Mouse (Mus musculus) layer of hippocampus, postnatal 10 days (tissue): ENCODE data around the gene Pcolce2. TPM values are rescaled to one million over a fixed set of nuclear protein-coding genes. Genes with fewer than 3 reads are reported as not detected.
A peak's percentile ranks its signal among the peaks of the same experiment; 100 is the strongest.
"Not testable (repeated sequence)": the region's sequence is repeated elsewhere in the genome, so short reads cannot be mapped to it uniquely, and the experiment has no call there.

ENCODE experiments used
- DNase-seq, 2 experiments: peaks; one replicate each; pipeline ENCODE4 v3.0.0; 2021; ENCODE audit warnings: low spot score in 2 of 2
- long read RNA-seq: library from polyadenylated mRNA; stranded (forward); transcript quantifications from one replicate; pipeline ENCODE4 v2.0.0, GENCODE M21; 2023
- total RNA-seq, 2 experiments: library from RNA; stranded (reverse); gene quantifications; 2 replicates each; pipeline ENCODE4 v1.2.3; 2021

Gene Pcolce2
- 1 to 10 TPM; 2.1 to 3.1 TPM for total RNA-seq
- long read RNA-seq, full-length matches to known transcripts = 1 of 4 reads
- long read RNA-seq, partial matches to known transcripts = 0 of 4 reads
- long read RNA-seq, other reads (novel, unspliced or antisense) = 3 of 4 reads

DNA sequence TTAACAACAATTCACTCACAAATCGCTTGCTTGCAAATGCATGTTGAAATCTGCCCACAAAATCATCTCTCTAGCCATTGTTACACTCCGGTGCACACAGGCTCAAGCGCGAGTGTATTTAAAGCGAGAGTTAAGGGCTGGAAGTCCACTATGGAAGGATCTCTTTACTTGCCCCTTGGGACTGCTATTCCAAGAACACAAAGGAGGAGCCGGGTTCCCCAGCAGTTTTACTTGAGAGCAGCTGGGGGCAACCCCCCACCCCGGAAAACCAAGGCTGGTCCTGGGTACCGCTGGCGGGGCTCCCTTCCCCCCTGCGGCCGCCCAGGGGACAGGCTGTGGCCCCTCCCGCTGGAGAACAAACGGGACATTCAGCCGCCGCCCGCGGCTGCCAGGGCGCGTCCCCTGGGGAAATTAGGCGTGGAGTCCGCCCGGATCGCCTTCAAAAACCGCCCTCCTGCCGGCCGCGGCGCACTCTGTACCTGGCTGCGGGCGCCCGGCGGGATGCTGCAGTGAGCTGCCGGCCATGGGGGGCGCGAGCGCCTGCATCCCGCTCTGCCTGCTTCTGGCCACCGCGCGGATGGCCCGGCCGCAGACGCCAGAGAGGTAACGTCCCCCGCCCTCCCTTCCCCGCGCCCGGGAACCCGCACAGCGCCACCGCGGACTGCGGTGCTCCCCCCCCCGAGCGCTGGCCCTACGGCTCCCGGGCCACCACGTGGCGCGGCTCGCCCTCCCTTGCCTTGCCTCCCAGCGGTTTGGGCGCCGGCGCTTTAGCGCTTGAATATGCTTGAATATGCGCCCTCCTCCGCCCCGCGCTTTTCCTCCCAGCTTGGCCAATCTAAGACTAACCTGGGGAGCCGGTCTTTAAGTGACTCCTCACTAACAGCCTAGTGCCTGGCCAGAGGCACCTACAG is at the start of gene Pcolce2:
Pcolce2 (plus strand) TSS at position 331 of the 911 bp plus-strand sequence.
- DNase-seq = peak; percentile 21 to 42

DNA sequence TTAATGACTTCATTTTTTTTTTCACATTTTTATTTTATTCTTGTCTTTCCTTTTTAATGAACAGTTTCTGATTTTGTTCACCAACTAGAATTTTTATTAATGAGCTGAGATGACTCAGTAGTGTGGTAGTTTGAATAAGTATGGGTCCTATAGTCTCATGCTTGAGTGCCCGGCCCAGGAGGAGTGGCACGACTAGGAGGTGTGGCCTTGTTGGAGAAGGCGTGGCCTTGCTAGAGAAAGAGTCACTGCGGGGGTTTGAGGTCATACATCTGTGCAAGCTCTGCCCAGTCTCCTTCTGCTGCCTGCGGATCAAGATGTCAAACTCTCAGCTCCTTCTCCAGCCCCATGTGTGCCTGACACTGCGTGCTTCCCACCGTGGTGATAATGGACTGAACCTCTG is 49.3 kb upstream of the Pcolce2 start:
- DNase-seq = no peak

DNA sequence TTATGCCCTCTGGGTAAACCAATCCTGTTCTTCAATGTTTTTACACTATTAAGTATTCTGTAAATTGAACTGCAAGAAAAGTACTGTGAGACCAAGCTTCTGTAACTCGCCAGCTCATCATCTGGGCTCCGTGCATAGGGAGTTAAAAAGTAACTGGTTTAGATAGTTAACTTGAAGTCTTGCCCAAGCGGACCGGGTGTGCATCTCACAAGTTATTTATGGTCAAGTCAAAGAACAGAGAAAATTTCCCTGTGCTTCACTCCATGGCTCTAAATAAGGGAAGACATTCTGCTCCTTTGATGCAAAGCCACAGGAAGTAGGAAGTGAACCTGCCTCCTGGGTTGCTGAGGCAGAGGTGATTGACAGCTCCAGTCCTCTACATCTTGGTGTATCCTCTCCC is 43.1 kb upstream of the Pcolce2 start:
- DNase-seq = no peak

DNA sequence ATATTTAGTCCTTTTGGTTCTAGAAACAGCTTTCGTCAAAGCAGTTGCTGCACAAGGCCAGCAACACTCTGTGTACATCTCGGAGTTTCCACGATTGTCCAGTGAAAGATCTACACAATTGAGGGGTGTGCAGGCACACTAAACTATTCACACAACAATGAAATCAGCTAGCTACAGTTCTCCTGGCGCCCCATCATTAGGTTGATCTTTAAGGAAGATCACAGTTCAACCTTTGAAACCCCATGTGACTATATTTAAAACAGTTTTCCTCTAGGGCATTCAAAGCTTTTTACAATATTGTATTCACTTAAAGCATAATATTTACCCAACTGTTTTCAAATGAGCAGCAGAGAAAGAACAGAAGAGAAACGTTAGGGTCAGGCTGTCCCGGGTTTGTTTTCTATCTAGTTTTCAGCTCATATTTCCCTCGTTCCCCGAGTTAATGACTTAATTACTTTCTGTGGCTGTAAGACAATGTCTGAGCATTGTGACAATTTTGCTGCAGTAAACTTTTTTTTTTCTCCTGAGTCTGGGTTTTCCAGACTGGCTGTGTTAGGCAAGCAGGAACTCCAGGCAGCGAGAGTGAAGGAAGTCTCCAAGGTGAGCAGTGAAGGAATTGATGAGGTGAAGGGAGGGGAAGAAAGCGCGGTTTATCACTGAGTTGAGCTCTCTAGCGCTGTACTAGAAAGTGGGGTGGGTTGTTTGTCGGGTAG is 39.8 kb upstream of the Pcolce2 start:
- no peak for DNase-seq

DNA sequence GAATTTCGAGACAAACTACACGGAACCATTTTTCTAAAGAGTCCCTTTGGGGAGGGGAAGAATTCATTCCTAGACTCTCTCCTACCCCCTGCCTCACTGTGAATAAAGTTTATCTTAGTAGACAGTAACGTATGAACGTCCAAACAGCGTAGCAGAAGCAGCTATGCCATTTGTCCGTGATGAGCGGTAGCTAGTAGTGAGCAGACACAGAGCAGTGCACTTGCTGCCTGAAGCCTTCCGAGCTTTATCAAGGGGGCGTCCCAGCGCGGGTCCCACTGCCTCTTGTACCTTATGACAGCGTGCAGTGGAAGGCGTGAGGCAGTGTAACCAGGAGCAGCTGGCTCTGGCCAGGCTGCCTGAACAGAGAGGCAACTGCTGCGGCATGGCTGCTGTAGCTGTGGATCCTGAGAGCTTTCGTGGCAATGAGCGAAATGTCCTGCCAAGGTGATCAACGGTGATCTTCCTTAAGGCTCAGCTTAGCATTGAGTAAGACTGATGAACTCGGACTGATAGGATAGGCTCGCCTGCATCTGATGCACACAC is 39.2 kb upstream of the Pcolce2 start:
- no peak for DNase-seq

DNA sequence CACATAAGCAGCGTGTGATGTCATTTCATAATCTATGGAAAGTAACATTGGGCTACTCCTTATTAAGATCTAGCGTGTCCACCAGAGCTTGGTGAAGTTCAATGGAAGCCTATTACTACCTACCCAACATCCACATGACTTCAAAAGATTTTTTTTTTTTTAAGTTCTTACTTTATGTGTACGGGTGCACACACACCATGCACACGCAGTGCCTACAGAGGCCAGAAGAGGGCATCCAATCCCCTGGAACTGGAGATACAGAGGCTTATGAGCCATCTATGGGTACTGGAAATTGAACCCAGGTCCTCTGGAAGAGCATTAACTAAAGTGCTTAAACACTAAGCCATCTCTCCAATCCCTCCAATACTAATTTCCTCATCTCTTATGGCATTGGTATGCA is 38.0 kb upstream of the Pcolce2 start:
- DNase-seq = no peak

DNA sequence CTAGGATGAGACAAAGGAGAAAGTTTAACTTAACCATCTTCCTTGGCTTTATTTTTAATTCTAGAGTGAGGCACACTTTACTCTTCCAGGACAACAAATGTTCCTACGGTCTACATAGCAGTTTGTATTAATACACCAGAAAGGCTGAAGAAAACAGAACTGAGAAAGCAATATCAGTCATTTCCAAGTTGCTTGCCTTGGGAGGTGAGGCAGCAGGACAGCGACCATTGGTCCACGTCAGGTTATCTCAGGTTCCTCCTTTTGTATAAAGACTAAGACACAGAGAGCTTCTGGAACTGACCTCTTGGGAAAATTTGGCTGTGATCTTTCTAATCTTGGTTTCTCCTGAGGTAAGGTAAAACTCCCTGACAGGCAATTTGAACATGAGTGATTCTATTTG is 34.6 kb upstream of the Pcolce2 start:
- no peak for DNase-seq

DNA sequence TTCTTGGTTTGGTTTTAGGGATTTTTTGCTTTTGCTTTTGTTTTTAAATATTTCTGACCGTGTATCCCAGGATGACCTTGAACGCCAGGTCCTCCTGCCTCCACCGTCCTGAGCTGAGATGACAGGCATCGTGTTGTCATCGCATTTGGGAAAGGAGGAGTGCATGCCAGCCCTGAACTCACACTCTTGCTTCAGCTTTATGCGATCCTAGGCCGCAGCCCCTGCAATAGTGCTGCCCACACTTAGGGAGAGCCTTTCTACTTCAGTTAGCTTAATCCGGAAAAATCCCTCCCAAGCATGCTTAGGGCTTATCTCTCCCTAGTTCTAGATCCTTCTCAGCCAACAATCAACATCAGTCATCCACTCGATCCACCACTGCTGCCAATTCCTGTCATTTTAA is 34.1 kb upstream of the Pcolce2 start:
- DNase-seq = no peak

DNA sequence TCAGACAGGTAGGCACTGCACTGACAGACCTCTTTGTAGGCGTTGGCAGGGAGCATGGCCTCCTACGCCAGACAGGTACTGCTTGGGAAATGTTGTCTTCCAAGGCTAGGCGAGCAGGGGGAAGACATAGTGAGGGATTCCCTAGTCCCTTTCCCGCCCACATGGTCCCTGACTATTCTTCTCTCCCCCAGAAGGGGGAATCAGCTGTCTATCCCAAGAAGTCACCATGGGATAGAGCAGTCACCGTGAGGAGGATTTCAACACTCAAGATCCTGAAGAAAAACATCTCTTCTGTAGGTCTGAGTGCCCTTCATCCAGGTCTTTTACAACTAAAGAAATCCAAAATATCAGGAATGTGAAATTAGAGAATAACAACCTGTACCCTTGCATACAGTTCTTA is 30.2 kb upstream of the Pcolce2 start:
- no peak for DNase-seq

DNA sequence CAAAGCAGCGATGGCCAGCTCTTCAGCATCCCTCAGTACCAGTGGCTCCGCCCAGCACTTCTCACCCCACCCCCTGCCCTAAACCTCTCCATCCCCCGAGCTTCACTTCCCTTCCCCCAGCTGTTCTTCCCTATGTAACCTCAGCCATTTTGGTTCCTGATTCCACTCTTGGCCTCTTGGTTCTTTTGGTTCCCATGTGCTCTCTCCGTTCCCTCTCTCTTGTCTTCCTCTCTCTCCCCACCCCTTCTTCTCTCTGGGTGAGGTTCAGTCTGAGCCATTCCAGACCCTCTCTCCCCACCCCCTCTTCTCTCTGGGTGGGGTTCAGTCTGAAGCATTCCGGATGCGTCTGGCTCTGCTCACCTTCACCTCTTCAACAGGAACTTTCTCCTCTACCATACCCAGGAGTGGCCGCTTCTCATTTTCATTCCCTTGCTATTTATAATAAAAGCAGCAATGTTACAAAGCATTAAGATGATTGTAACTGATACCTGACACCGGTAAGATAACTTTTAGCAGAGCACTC is 25.1 kb upstream of the Pcolce2 start:
- DNase-seq = no peak

DNA sequence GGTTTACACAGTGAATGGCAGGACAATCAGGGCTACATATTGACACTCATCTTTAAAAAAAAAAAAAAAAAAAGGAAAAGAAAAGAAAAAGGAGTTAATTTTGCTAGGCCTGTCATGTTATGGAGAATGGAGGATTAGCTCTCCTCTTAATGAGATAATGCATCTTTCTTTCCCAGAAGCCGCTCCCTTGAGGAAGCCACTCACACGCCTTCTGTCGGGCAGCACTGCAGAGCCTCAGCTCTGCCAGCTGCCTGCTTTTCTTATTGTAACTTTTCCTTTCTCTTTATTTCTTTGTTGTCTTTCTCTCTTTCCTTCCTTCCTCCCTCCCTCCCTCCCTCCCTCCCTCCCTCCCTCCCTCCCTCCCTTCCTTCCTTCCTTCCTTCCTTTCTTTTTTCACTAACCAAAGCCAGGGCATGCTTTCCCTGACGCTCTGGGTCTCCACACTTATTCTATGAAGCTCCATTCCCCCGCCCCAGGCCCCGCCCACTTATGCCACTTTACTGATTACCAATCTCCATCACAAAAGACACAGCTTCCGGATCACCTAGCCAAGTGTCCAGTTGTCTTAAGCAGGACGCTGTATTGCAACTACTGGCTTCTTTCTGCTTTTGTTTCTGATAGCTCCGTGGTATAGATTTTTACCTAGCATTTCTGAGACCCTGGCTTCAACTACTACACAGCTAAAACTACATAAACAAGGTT is 23.8 kb upstream of the Pcolce2 start:
- DNase-seq = no peak

DNA sequence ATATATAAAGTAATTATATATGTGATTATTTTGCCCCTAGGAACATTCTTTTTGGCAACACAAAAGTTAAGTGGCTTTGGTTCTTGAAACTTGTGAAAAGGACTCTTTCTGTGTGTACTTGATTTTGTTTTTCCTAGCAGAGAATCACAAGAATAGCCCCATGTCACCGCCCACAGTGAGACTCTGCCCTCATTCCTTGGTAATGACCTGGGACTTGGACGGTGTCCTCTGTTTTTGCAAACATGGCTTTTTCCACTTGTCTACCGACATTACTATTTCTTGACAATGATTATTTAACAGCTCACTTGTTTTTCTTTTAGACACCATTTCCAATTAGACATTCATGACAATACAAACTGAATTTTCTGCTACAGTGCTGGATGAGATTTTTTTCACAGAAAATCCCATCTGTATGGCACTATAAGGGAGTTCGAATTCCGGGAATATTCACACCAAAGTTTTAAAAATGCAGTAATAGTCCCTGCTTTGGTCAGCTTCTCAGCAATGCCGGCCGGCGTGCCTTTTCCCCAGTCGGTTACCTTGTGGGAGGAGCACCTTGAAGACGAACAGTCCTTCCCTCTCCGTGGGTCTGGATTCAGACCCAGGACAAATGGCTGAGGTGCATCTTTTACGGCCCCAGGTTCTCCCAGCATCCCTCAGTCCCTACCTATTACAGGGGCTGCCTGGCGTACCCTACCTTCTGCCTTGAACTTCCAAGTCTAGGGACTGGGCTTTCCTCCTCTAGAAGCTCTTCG is 22.4 kb upstream of the Pcolce2 start:
- no peak for DNase-seq

DNA sequence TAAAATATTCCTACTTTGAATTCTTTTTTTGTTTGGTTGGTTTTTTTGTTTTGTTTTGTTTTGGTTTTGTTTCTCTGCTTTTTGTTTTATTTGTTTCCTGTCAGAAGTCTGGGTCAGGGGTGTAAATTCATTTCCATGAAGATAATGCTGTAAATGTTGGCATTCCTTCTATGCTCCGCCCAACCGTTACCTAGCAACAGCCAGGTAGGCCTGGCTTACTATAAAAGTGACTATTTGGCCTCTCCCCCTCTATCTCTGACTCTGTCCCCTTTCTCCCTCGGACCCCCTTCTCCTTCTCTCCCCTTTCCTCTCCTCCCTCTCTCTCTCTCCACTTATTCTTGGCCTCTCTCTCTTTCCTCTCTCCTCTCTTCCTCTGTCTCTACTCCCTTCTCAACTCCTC is 21.4 kb upstream of the Pcolce2 start:
- no peak for DNase-seq

DNA sequence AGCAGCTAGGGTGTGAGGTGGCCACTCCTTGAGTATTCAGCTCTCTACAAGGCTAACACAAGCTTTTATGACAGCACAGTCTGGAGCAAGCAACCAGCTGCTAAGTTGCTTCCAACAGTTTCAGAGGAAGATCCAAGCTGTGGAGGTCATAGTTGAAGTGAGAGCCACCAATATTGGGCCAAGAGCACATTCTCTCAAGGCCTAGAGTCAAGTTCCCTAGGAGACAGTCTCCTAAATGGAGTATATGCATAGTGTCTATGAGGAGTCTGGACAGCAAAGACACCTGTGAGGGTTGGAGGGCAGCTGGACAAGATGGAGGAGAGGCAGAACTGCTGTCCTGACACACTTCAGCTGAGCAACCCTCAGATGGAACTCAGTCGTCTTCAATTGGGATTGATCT is 18.8 kb upstream of the Pcolce2 start:
- no peak for DNase-seq

DNA sequence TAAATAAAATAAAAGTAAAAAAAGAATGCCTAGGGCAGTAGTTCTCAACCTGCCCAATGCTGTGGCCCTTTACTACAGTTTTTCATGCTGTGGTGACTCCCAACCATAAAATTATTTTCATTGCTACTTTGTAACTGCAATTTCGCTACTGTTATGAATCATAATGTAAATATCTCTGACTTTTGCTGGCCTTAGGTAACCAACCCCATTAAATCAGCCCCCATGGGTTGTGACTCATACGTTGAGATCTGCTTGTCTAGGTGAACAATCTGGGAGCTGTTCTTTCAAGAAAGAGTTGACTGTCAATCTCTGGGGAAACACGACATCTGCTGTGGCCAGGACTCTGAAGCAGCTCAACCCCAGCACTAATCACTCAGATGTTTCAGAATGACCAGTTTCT is 13.3 kb upstream of the Pcolce2 start:
- DNase-seq = no peak

DNA sequence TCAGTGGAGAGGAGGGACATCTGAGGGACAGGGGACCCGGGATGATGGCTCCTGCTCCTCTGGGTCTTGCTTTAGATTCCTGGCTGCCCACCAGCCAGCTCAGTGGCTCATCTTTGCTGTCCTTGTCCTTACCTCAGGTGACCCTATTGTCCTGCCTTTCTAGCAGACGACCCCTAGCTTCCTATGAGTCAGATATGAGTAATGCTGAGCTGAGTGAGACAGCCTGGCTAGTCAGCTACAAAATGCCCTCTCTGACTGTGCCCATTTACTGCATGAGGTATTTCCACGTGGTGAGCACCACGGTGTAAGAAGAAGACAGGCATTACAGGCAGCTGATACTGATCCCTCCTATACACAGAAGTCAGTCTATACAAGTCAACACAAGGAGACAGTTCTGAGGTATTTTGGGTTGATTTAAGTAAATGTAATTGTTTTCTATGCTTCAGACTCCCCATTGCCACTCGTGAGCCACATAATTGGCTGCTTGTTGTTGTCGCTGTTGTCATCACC is 8.9 kb upstream of the Pcolce2 start:
- DNase-seq = no peak

DNA sequence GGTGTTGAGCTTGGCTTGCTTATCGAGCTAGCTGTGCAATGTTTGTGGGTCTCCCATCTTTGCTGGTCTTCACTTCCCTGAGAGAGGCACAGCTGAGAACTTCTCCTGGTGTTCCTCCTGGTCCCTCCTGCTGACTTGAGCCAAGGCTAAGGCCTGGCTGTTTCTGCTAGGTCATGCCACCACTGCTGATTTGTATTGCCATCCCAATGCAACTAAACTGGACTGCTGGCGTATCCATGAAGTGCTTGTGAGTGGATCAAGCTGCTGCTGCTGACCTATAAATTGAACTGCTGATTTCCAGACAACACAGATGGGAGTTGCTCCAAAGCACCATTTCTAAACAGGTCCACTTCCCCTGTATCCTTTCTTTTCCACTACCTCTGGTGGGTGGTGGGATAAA is 7.8 kb upstream of the Pcolce2 start:
- DNase-seq = not testable (repeated sequence)

DNA sequence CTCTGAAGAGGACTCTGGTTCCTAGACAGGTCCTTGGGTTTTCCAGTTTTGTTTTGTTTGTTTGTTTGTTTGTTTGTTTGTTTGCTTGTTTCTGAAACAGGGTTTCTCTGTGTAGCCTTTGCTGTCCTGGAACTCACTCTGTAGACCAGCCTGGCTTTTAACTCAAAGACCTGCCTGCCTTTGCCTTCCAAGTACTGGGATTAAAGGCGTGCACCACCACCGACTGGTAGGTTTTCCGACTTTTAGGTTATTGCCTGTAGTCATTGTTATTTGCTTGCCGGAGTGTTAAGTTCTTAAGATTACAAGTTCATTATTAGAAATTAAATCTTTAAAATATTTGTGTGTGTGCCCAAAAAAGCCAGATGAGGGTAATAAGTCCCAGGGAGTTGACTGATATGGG is 1.0 kb upstream of the Pcolce2 start:
- DNase-seq = no peak

DNA sequence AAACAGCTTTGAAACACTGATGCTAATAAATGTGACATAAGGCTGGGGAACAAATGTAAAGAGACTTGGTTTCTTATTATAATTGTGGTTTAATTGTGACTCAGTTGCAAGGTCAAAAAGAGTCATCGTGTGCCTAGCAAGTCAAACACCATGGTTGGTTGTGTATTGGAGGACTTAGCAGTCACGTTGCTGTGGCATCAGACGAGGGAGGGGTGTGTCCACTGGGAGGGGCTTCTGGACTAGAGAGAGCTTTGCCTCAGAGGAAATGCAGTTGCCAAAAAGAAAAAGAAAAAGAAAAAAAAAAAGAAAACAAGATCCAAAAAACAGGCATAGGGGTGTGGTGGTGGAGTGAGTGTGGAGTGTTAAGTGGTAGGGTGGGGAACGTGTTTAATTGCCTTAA is 2.5 kb downstream of the Pcolce2 start:
- DNase-seq = no peak

DNA sequence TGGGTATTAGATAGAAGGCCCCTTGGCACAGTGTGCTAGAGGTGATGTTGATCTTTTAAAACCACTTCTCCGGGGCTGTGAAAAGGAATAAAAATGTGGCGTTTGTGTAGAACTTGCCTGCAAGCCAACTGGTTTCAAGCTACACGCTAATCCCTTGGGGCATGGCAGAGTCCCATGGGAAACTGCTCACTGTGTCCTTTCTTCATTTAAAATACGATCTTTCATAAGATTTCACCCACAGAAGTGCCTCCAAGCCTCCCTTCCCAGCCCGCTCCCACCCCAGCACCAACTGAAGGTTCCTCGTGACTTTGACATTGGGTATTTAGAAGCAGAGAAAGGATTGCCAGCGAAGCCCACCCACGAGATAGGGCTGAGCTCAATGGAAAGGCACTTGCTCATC is 8.5 kb downstream of the Pcolce2 start:
- no peak for DNase-seq
